Mouse (Mus musculus) intestine, embryonic 14.5 days (tissue): ENCODE data around the gene Tbx4. TPM values are rescaled to one million over a fixed set of nuclear protein-coding genes. Genes with fewer than 3 reads are reported as not detected.

Experiments
- ATAC-seq: fragments of 200-750 bp; cut with Nextera tagmentation; replicated peaks from 2 replicates; pipeline ENCODE4 v1.8.0; 2017; ENCODE audit warnings: low read depth, moderate number of reproducible peaks, moderate TSS enrichment, moderate library complexity; ENCODE audit not compliant: low FRiP score, low TSS enrichment
- DNase-seq: peaks from one replicate; pipeline ENCODE4 v3.0.0-alpha.2; 2018; ENCODE audit warnings: low spot score
- H3K27ac ChIP-seq: fragments of 300-500 bp; sonication (generic); 2 replicates; pipeline ENCODE4 v1.5.1; 2014; ENCODE audit warnings: low read depth, mild to moderate bottlenecking, control low read depth
- H3K27me3 ChIP-seq: fragments of 300-500 bp; sonication (generic); replicated peaks from 2 replicates; pipeline ENCODE4 v1.6.1; 2014; ENCODE audit warnings: low read length, control low read depth; ENCODE audit not compliant: control insufficient read depth, insufficient read depth
- H3K36me3 ChIP-seq: fragments of 300-500 bp; sonication (generic); 2 replicates; pipeline ENCODE4 v1.6.1; 2014; ENCODE audit warnings: low read length, control low read depth; ENCODE audit not compliant: control insufficient read depth, insufficient read depth
- H3K4me1 ChIP-seq: fragments of 300-500 bp; sonication (generic); replicated peaks from 2 replicates; pipeline ENCODE4 v1.6.1; 2014; ENCODE audit warnings: low read length, control low read depth, mixed read lengths; ENCODE audit not compliant: control insufficient read depth, insufficient read depth
- H3K4me2 ChIP-seq: fragments of 300-500 bp; sonication (generic); 2 replicates; pipeline ENCODE4 v1.6.1; 2014; ENCODE audit warnings: low read length
- H3K4me3 ChIP-seq: fragments of 300-500 bp; sonication (generic); 2 replicates; pipeline ENCODE4 v1.5.1; 2014; ENCODE audit warnings: low read depth, low read length, control low read depth, mixed read lengths
- H3K9ac ChIP-seq: fragments of 300-500 bp; sonication (generic); 2 replicates; pipeline ENCODE4 v1.6.1; 2014; ENCODE audit warnings: mild to moderate bottlenecking, low read length
- H3K9me3 ChIP-seq: fragments of 300-500 bp; sonication (generic); 2 replicates; pipeline ENCODE4 v1.6.1; 2016; ENCODE audit warnings: low read length, control low read depth; ENCODE audit not compliant: control insufficient read depth
- WGBS: fragments of 180-500 bp; shearing (Covaris S2); extraction: QIAGEN DNeasy Blood & Tissue Kit; methylation state at CpG from one replicate; pipeline ENCODE4 v1.1.7; 2014; 5-methylcytosine and 5-hydroxymethylcytosine counted together
- polyA plus RNA-seq: library from polyadenylated mRNA; unstranded; fragments of >200 nt; fragmentation: Nextera tagmentation; extraction: Ambion mirVana; gene quantifications from 2 replicates; pipeline ENCODE4 v1.2.1, GENCODE M21; 2014

Gene Tbx4
- polyA plus RNA-seq, 1 experiment from 2014 or later = not detected

GRCm38 (mm10) chr11:85846509-85846908, 39.7 kb upstream of the Tbx4 start:
- no peak overlapping the region for H3K4me2 ChIP-seq
- H3K9ac ChIP-seq = no peak overlapping the region
- H3K4me3 ChIP-seq = no peak overlapping the region
- peaks cover 24% of the 10 kb centered on the region for H3K27me3 ChIP-seq
- no peaks in the 10 kb centered on the region for H3K36me3 ChIP-seq
- DNase-seq (peak; percentile 52), ATAC-seq (no peak)
- 62% methylated on average over 4 of the region's 4 CpGs for WGBS
- H3K27ac ChIP-seq = 0 out of 2 replicates have a peak overlapping the region, but pooled peaks have one; percentile 10
- no peaks in the 10 kb centered on the region for H3K9me3 ChIP-seq
- H3K4me1 ChIP-seq = peaks cover 12% of the 10 kb centered on the region

DNA sequence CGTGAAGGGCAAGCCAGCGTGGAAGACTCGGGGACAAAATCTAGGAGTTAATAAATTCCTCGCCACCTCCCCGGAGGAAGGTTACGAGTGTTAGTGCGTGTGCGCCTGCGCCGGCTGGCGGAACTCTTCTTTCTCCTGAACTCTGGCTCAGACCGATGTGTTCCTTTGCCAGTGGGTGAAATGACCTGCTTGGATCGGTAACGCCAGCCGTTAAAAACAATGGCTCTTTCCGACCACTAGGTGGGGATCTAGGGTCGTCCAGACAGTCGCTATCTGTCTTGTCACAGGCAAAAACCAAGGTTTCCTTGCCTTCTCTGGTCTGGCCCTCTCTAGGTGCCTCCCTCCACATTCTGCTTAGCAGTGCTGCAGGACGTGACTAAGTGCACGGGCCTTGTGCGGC, 37.2 kb upstream of the Tbx4 start:
- no peaks in the 10 kb centered on the region for H3K9me3 ChIP-seq
- peak overlapping the region; percentile 26; the same call in 1 of the 2 replicates for H3K9ac ChIP-seq
- H3K27me3 ChIP-seq = peaks cover 16% of the 10 kb centered on the region
- no peaks in the 10 kb centered on the region for H3K36me3 ChIP-seq
- no peaks in the 10 kb centered on the region for H3K4me1 ChIP-seq
- H3K4me2 ChIP-seq = peak overlapping the region; percentile 51
- no peak overlapping the region for H3K27ac ChIP-seq
- peak overlapping the region; percentile 23; the same call in 1 of the 2 replicates for H3K4me3 ChIP-seq
- DNase-seq = peak; percentile 84
- 3% methylated on average over 21 of the region's 21 CpGs for WGBS
- ATAC-seq = peak; percentile 65

- ATAC-seq = no peak
- Histone ChIP-seq H3K4me3 (no peak within 1 kb of the TSS), H3K9ac (no peak within 1 kb of the TSS), H3K9me3 (no peaks in the 10 kb centered on the region), H3K27me3 (peaks cover 11% of the 10 kb centered on the region), H3K36me3 (no peaks in the 10 kb centered on the region), H3K27ac (no peak within 1 kb of the TSS), H3K4me2 (0 out of 2 replicates have a peak within 1 kb of the TSS, but pooled peaks have one; percentile 51), H3K4me1 (no peaks in the 10 kb centered on the region)
- WGBS = 80% methylated on average over 6 of the region's 6 CpGs
- peak; percentile 48 for DNase-seq
Measured at GRCm38 (mm10) chr11:85850233-85850632, 36.0 kb upstream of the Tbx4 start, which contains the start of gene Gm11444. TSS of gene Gm11444 (minus strand) at chr11:85850333.

DNA sequence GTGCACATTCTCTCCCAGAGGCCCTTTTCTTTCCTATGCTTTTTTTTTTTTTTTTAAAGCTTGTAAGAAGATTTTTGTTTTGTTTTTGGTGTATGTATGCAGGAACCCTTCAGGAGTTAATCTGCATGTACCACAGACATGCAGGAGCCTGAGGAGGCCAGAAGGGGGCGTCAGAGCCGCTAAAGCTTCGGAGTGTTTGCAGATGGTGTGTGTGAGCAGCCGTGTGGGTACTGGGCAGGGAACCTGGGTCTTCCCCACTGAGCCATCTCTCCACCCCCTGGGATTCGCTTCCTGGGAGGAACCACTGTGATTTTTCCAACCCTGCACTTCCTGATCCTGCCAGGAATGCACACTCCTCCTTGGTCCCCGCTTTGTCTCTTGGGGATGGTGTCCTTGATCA, 35.5 kb upstream of the Tbx4 start:
- Histone ChIP-seq H3K36me3 (no peaks in the 10 kb centered on the region), H3K27ac (no peak overlapping the region), H3K9me3 (no peaks in the 10 kb centered on the region), H3K4me1 (no peaks in the 10 kb centered on the region), H3K4me2 (no peak overlapping the region), H3K4me3 (no peak overlapping the region), H3K27me3 (peaks cover 5% of the 10 kb centered on the region; the same call in 1 of the 2 replicates), H3K9ac (no peak overlapping the region)
- DNase-seq (peak; percentile 51), ATAC-seq (no peak)
- WGBS = 39% methylated on average over 6 of the region's 6 CpGs

DNA sequence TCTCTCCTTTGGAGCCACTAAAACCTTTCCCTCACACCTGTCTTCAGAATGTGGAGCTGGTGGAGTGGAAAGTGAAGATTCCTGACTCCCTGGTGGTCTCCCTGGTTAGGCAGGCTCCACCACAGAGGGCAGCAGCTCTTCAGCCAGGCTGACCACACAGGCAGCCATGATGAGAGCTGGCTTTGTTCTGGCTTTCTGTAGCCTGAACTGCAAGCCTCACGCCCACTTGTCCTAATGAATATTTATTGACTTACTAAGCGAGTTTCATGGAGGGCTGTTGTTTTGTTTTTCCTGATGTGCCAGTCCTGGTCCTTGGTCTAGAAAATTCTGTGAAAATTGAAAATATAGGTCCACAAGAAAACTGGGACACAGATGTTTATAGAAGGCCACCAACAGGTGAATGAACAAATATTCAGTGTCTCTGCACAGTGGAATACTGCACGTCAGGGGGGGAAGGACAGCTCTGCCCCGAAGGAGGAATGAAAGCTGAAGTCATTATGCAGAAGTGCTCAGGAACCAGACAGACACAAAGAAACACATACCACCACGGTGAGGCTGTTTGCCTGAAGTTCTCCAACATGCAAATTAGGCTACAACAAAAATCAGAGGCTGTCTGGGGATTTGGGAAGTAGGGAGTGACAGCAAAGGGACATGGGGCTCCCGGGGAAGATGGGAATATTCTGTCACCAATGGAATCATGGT, 28.1 kb upstream of the Tbx4 start:
- H3K27me3 ChIP-seq = no peaks in the 10 kb centered on the region
- no peak overlapping the region for H3K4me2 ChIP-seq
- H3K4me3 ChIP-seq = no peak overlapping the region
- H3K27ac ChIP-seq = no peak overlapping the region
- no peaks in the 10 kb centered on the region for H3K36me3 ChIP-seq
- no peaks in the 10 kb centered on the region for H3K9me3 ChIP-seq
- no peaks in the 10 kb centered on the region for H3K4me1 ChIP-seq
- WGBS = 38% methylated on average over 6 of the region's 6 CpGs
- no peak for ATAC-seq
- DNase-seq = peak; percentile 41
- no peak overlapping the region for H3K9ac ChIP-seq

DNA sequence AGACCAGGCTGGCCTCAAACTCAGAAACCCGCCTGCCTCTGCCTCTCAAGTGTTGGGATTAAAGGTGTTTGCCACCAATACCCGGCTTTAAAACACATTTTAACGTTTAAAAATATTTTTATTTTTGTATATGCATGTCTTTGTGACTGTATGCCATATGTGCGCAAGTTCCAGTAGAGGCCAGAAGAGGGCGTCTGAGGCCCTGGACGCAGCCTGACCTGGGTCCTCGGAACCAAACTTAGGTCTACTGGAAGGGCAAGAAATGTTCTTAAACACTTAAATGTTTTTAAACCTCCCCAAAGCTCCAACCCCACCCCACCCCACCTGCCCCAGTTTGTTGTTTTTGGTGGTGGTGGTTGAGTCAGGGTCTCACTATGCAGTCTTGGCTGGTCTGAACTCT, 21.9 kb upstream of the Tbx4 start:
- no peak overlapping the region for H3K4me3 ChIP-seq
- no peak overlapping the region for H3K9ac ChIP-seq
- H3K4me2 ChIP-seq = no peak overlapping the region
- no peaks in the 10 kb centered on the region for H3K36me3 ChIP-seq
- no peaks in the 10 kb centered on the region for H3K9me3 ChIP-seq
- H3K27ac ChIP-seq = no peak overlapping the region
- peak; percentile 50 for DNase-seq
- 42% methylated on average over 7 of the region's 7 CpGs for WGBS
- H3K27me3 ChIP-seq = no peaks in the 10 kb centered on the region
- ATAC-seq = no peak
- no peaks in the 10 kb centered on the region for H3K4me1 ChIP-seq

DNA sequence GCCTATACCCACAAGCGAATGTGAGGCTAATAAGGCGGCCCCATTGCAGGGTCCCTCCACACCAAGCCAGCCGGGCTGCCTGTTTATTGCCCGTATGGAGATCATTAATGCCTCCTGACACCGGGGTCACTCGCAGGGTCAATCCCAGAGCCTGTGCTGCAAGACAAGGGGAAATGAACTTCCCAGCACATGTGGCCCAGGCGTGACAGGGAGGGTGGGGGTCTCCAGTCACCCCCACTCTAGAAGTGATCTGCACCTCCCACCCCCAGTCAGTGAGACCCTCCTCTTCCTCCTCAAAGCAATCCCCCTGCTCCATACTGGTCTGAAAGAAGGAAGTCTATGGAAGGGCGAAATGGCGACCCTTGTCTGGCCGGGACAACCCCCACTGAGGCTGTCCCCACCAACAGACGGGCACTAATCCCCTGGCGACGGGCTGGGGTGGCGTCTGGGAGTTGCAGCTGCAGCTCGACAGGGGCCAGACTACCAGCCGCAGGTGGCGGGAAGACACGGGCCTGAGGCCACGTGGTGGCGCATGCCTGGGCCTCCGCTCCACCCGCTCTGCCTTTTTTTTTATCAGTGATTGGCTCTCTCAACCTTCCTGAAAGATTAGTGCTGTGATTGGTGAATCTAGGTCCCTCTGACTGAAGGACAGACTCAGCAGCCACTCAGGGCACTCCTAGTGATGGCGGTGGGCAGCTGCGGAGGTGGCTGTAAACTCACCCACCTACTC, 10.0 kb upstream of the Tbx4 start:
- H3K4me1 ChIP-seq = no peaks in the 10 kb centered on the region
- peaks cover 8% of the 10 kb centered on the region for H3K27me3 ChIP-seq
- H3K4me3 ChIP-seq = no peak overlapping the region
- H3K9me3 ChIP-seq = no peaks in the 10 kb centered on the region
- 56% methylated on average over 24 of the region's 24 CpGs for WGBS
- no peaks in the 10 kb centered on the region for H3K36me3 ChIP-seq
- H3K4me2 ChIP-seq = no peak overlapping the region
- ATAC-seq (no peak), DNase-seq (peak; percentile 48)
- no peak overlapping the region for H3K27ac ChIP-seq
- no peak overlapping the region for H3K9ac ChIP-seq

- Histone ChIP-seq H3K27me3 (peaks cover 82% of the 10 kb centered on the region), H3K9ac (no peak overlapping the region), H3K4me1 (0 out of 2 replicates have a peak, but pooled peaks cover 5% of the 10 kb centered on the region), H3K4me3 (no peak overlapping the region), H3K36me3 (no peaks in the 10 kb centered on the region), H3K27ac (no peak overlapping the region), H3K4me2 (no peak overlapping the region), H3K9me3 (no peaks in the 10 kb centered on the region)
- DNase-seq = no peak
- ATAC-seq = no peak
- 67% methylated on average over 4 of the region's 4 CpGs for WGBS
Measured at GRCm38 (mm10) chr11:85884498-85884897, 1.7 kb upstream of the Tbx4 start.
